Mouse (Mus musculus) granulocyte monocyte progenitor cell, adult 5-6 weeks (primary cell): ENCODE measurements around the gene Fam193b. TPM values are rescaled to one million over a fixed set of nuclear protein-coding genes. Genes with fewer than 3 reads are reported as not detected.
"Not testable (repeated sequence)": the region's sequence is repeated elsewhere in the genome, so short reads cannot be mapped to it uniquely, and the experiment has no call there.

ENCODE experiments used
- ATAC-seq: replicated peaks from 2 replicates; pipeline ENCODE4 v1.8.0; 2016; ENCODE audit warnings: mild to moderate bottlenecking, moderate TSS enrichment, inconsistent platforms; ENCODE audit not compliant: poor library complexity, severe bottlenecking
- total RNA-seq, 2 experiments: library from RNA; stranded (forward) in 1 of 2; stranded (reverse) in 1 of 2; fragments of 200-712, 200-1000 nt in 1 of 2; fragments of >200 nt in 1 of 2; fragmentation: Nextera tagmentation in 1 of 2; gene quantifications; 2 replicates each; pipeline ENCODE4 v1.2.3; 2014 to 2017

Gene Fam193b
- total RNA-seq, 2 experiments from 2014 or later: 31.9 to 36.0 TPM

GRCm38 (mm10) chr13:55574321-55574720 lies 3.4 kb upstream of the Fam193b start:
- ATAC-seq: no peak

GRCm38 (mm10) chr13:55573432-55573831 lies 2.5 kb upstream of the Fam193b start, which contains the start of gene Tmed9:
Gene Tmed9 (plus strand): TSS chr13:55573732.
- ATAC-seq: no peak

GRCm38 (mm10) chr13:55571977-55572376 lies 1.1 kb upstream of the Fam193b start:
- no peak for ATAC-seq

- ATAC-seq: peak; percentile 23
Observed at GRCm38 (mm10) chr13:55570286-55570973, 490 bp downstream of the Fam193b start.

- no peak for ATAC-seq
Observed at GRCm38 (mm10) chr13:55569726-55570285, 1.1 kb downstream of the Fam193b start.

GRCm38 (mm10) chr13:55568524-55568923 lies 2.4 kb downstream of the Fam193b start:
- not testable (repeated sequence) for ATAC-seq

- no peak for ATAC-seq
Observed at GRCm38 (mm10) chr13:55567949-55568348, 3.0 kb downstream of the Fam193b start.

- no peak for ATAC-seq
Observed at GRCm38 (mm10) chr13:55567001-55567400, 3.9 kb downstream of the Fam193b start.

GRCm38 (mm10) chr13:55563266-55563879 lies 7.5 kb downstream of the Fam193b start:
- ATAC-seq: no peak

- no peak for ATAC-seq
Observed at GRCm38 (mm10) chr13:55557499-55557898, 13.4 kb downstream of the Fam193b start.

- no peak for ATAC-seq
Observed at GRCm38 (mm10) chr13:55555921-55556320, 15.0 kb downstream of the Fam193b start.

- no peak for ATAC-seq
Observed at GRCm38 (mm10) chr13:55549061-55549460, 21.9 kb downstream of the Fam193b start.

- no peak for ATAC-seq
Observed at GRCm38 (mm10) chr13:55548426-55548825, 22.5 kb downstream of the Fam193b start.

GRCm38 (mm10) chr13:55547916-55548315 lies 23.0 kb downstream of the Fam193b start:
- ATAC-seq: no peak

- no peak for ATAC-seq
Observed at GRCm38 (mm10) chr13:55544792-55545191, 26.1 kb downstream of the Fam193b start.

- no peak for ATAC-seq
Observed at GRCm38 (mm10) chr13:55543447-55543846, 27.5 kb downstream of the Fam193b start.

GRCm38 (mm10) chr13:55542891-55543290 lies 28.0 kb downstream of the Fam193b start:
- no peak for ATAC-seq

GRCm38 (mm10) chr13:55540933-55541332 lies 30.0 kb downstream of the Fam193b start:
- no peak for ATAC-seq

GRCm38 (mm10) chr13:55536194-55537175 lies 34.4 kb downstream of the Fam193b start, which contains the start of gene Ddx41:
Gene Ddx41 (minus strand): TSS chr13:55536658.
- ATAC-seq: peak; percentile 92

GRCm38 (mm10) chr13:55535796-55536193 lies 35.1 kb downstream of the Fam193b start:
- no peak for ATAC-seq
